Mouse (Mus musculus): ENCODE data around the gene Nudt5. TPM values are rescaled to one million over a fixed set of nuclear protein-coding genes. Genes with fewer than 3 reads are reported as not detected.

Gene Nudt5
- 38.7 TPM for polyA plus RNA-seq (2014; fragmentation: Illumina TruSeq; extraction: RNeasy Lipid Tissue Mini Kit (QIAGEN cat#74804); ENCODE audit: low read depth, low replicate concordance)

GRCm38 (mm10) chr2:5844873-5845631, at the start of gene Nudt5, which contains the start of gene Cdc123:
Gene Nudt5 (plus strand): TSS chr2:5845019.
Gene Cdc123 (minus strand): TSS chr2:5845164.

GRCm38 (mm10) chr2:5862834-5863233, 18.0 kb downstream of the Nudt5 start, which contains the start of gene Gm13199:
Gene Gm13199 (minus strand): TSS chr2:5862934.

GRCm38 (mm10) chr2:5894843-5895570, 50.2 kb downstream of the Nudt5 start, which contains the start of gene Sec61a2:
Gene Sec61a2 (minus strand): TSS chr2:5895432.

Other genes starting within 250 kb of the Nudt5 start
- gene Camk1d, start 130.5 kb upstream of the Nudt5 start, polyA plus RNA-seq (2014; fragmentation: Illumina TruSeq; extraction: RNeasy Lipid Tissue Mini Kit (QIAGEN cat#74804); ENCODE audit: low read depth, low replicate concordance): 57.8 TPM
- gene Cdc123, start 145 bp downstream of the Nudt5 start, polyA plus RNA-seq (2014; fragmentation: Illumina TruSeq; extraction: RNeasy Lipid Tissue Mini Kit (QIAGEN cat#74804); ENCODE audit: low read depth, low replicate concordance): 215 TPM
- gene Gm13199, start 17.9 kb downstream of the Nudt5 start, polyA plus RNA-seq (2014; fragmentation: Illumina TruSeq; extraction: RNeasy Lipid Tissue Mini Kit (QIAGEN cat#74804); ENCODE audit: low read depth, low replicate concordance): not detected
- gene Sec61a2, start 50.4 kb downstream of the Nudt5 start, polyA plus RNA-seq (2014; fragmentation: Illumina TruSeq; extraction: RNeasy Lipid Tissue Mini Kit (QIAGEN cat#74804); ENCODE audit: low read depth, low replicate concordance): 76.6 TPM
- 0.82 TPM for gene Dhtkd1, start 97.8 kb downstream of the Nudt5 start, polyA plus RNA-seq (2014; fragmentation: Illumina TruSeq; extraction: RNeasy Lipid Tissue Mini Kit (QIAGEN cat#74804); ENCODE audit: low read depth, low replicate concordance)
- gene Upf2, start 106.5 kb downstream of the Nudt5 start, polyA plus RNA-seq (2014; fragmentation: Illumina TruSeq; extraction: RNeasy Lipid Tissue Mini Kit (QIAGEN cat#74804); ENCODE audit: low read depth, low replicate concordance): 66.7 TPM

Data from sigmoid colon, adult 10 weeks (tissue).